8 mouse cellular contexts compared by ENCODE assay signal in the genomic region with DNA sequence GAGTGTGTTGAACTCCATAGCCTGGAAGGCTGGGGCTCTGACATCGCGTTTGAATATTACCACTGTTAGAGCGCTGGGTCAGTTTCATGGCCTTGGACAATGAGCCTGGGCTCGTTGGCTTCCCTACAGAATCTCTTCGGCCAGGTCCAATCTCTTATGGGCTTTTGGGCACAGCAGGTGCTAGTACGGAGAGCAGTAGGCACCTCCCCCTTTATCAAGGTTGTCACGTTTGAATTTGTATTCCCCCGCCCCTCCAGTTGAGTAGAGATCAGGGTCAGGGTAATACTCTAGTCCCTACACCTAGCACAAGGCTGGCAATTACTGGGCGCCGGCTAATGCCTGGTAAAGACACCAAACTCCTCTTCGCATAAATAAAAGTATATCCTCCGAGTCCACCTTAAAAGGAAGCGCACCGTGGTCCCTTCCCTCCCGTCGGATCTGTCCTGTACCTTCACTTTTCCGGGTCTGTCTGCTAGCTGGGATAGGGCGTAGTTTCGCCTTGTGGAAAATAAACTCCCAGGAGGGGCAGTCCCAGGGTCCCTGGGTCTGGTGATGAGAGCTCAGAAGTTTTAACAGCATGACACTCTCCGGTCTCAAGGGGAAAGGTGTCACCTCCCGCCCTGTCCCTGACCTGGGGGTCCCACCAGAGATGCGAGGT. TPM values are rescaled to one million over a fixed set of nuclear protein-coding genes. Genes with fewer than 3 reads are reported as not detected.
DNase-seq lines count a peak whose midpoint lies in the region; ATAC-seq and TF ChIP-seq lines count a peak whose summit lies in the region.

No protein-coding gene starts in this region.

- H3K4me1 ChIP-seq in kidney, adult 2 months (ENCODE audit: control insufficient read depth, insufficient read depth, low read length), result peaks cover 5% of the 10 kb centered on the region; the same call in 1 of the 2 replicates
- peaks cover 54% of the 10 kb centered on the region for H3K4me1 ChIP-seq in heart, embryonic 15.5 days (replicated peaks)
- H3K4me1 ChIP-seq in megakaryocyte, embryonic 14.5 days, result peaks cover 65% of the 10 kb centered on the region

- TF ChIP-seq POLR2A in kidney, adult 2 months (IDR thresholded peaks at IDR 0.05; ENCODE audit: low read depth, low read length), result no peak

- 0 out of 2 replicates have a peak, but pooled peaks have one; percentile 0 for ATAC-seq in heart, embryonic 15.5 days (replicated peaks; ENCODE audit: insufficient number of reproducible peaks, insufficient read depth, low FRiP score, low read depth)

- H3K27me3 ChIP-seq in kidney, adult 2 months (replicated peaks; ENCODE audit: control insufficient read depth, insufficient read depth, low read length), result no peaks in the 10 kb centered on the region
- peaks cover 15% of the 10 kb centered on the region for H3K27me3 ChIP-seq in heart, embryonic 15.5 days
- peaks cover 37% of the 10 kb centered on the region for H3K27me3 ChIP-seq in megakaryocyte, embryonic 14.5 days (replicated peaks)

- TF ChIP-seq CTCF in kidney, adult 2 months (conservative IDR thresholded peaks at IDR 0.05; ENCODE audit: insufficient read depth, insufficient read length, low read depth, low read length), result no peak

- no peaks in the 10 kb centered on the region for H3K36me3 ChIP-seq in kidney, adult 2 months (ENCODE audit: control insufficient read depth, insufficient read depth, low read length)
- peaks cover 2% of the 10 kb centered on the region; the same call in 1 of the 2 replicates for H3K36me3 ChIP-seq in heart, embryonic 15.5 days
- H3K36me3 ChIP-seq in megakaryocyte, embryonic 14.5 days (replicated peaks; ENCODE audit: low read length), result peaks cover 11% of the 10 kb centered on the region

- DNase-seq in kidney, adult 2 months, result peak; percentile 25
- no peak for DNase-seq in kidney, adult 11 months
- peak; percentile 62 for DNase-seq in ZHBTc4 (ENCODE audit: low read depth, low spot score)
- no peak for DNase-seq in right cerebral cortex, postnatal 25 days
- no peak for DNase-seq in layer of hippocampus, adult 11-12 months (ENCODE audit: low spot score)
- no peak for DNase-seq in frontal cortex, postnatal 14 days (ENCODE audit: low spot score in 2 of 2)

- peak overlapping the region; percentile 89 for H3K4me2 ChIP-seq in heart, embryonic 15.5 days

- peak overlapping the region; percentile 70 for H3K9ac ChIP-seq in heart, embryonic 15.5 days

- no peak overlapping the region for H3K27ac ChIP-seq in kidney, adult 2 months (ENCODE audit: insufficient read depth, low read depth, low read length)
- H3K27ac ChIP-seq in heart, embryonic 15.5 days, result peak overlapping the region; percentile 51

- H3K4me3 ChIP-seq in kidney, adult 2 months (ENCODE audit: insufficient read depth, low read depth, low read length), result peak overlapping the region; percentile 96
- peak overlapping the region; percentile 67 for H3K4me3 ChIP-seq in heart, embryonic 15.5 days
- H3K4me3 ChIP-seq in megakaryocyte, embryonic 14.5 days (replicated peaks), result peak overlapping the region; percentile 97

- WGBS in kidney, adult 2 months, result under 1% methylated on average over 22 of the region's 22 CpGs
- WGBS in heart, embryonic 15.5 days, result 1% methylated on average over 22 of the region's 22 CpGs

- no peaks in the 10 kb centered on the region for H3K9me3 ChIP-seq in heart, embryonic 15.5 days (replicated peaks)
- no peaks in the 10 kb centered on the region for H3K9me3 ChIP-seq in megakaryocyte, embryonic 14.5 days

RNA-seq across cellular contexts. Expression of a gene that starts 1.2 kb away (rescaled TPM):
- 40.2 and 46.7 TPM in 2 replicates for polyA plus RNA-seq in kidney, adult 2 months (2012; rRNA removed)
- polyA plus RNA-seq in heart, embryonic 15.5 days (2015; fragmentation: Nextera tagmentation; extraction: Ambion mirVana), result 17.2 and 20.5 TPM in 2 replicates
- 19.5 and 24.9 TPM in 2 replicates for polyA plus RNA-seq in megakaryocyte, embryonic 14.5 days (2012; ENCODE audit: insufficient read depth, low replicate concordance)

RNA-seq across cellular contexts. Expression of a gene that starts 3.7 kb away (rescaled TPM):
- polyA plus RNA-seq in kidney, adult 2 months (2012; rRNA removed), result 11.3 and 12.7 TPM in 2 replicates
- polyA plus RNA-seq in heart, embryonic 15.5 days (2015; fragmentation: Nextera tagmentation; extraction: Ambion mirVana), result 12.4 and 13.1 TPM in 2 replicates
- 0.29 TPM in 1 of 2 replicates, not detected in the other for polyA plus RNA-seq in megakaryocyte, embryonic 14.5 days (2012; ENCODE audit: insufficient read depth, low replicate concordance)

RNA-seq across cellular contexts. Expression of a gene that starts 11.2 kb away (rescaled TPM):
- polyA plus RNA-seq in kidney, adult 2 months (2012; rRNA removed), result 18.6 and 33.7 TPM in 2 replicates
- 14.4 and 17.5 TPM in 2 replicates for polyA plus RNA-seq in heart, embryonic 15.5 days (2015; fragmentation: Nextera tagmentation; extraction: Ambion mirVana)
- polyA plus RNA-seq in megakaryocyte, embryonic 14.5 days (2012; ENCODE audit: insufficient read depth, low replicate concordance), result 1.1 and 4.0 TPM in 2 replicates

RNA-seq across cellular contexts. Expression of a gene that starts 20.5 kb away (rescaled TPM):
- polyA plus RNA-seq in kidney, adult 2 months (2012; rRNA removed), result 8.6 and 12.6 TPM in 2 replicates
- 11.0 and 18.0 TPM in 2 replicates for polyA plus RNA-seq in heart, embryonic 15.5 days (2015; fragmentation: Nextera tagmentation; extraction: Ambion mirVana)
- polyA plus RNA-seq in megakaryocyte, embryonic 14.5 days (2012; ENCODE audit: insufficient read depth, low replicate concordance), result 0.41 TPM in 1 of 2 replicates, not detected in the other

Comparison
In these comparisons a context has a peak if more than half of its experiments do, and no peak if none do; other contexts are left out.
1. DNase-seq: peak in kidney, adult 2 months (single experiment) and ZHBTc4 (single experiment); none in kidney, adult 11 months (single experiment), right cerebral cortex, postnatal 25 days (single experiment), layer of hippocampus, adult 11-12 months (single experiment) and frontal cortex, postnatal 14 days (0 of 2).
2. Peak in every context shown above with its lines, with median percentiles within 50 percentile points of each other: H3K4me3 ChIP-seq.